Mouse (Mus musculus) embryo, embryonic 10 days (tissue): Measurements from ENCODE around the gene Ppp1r9b.
A peak's percentile ranks its signal among the peaks of the same experiment; 100 is the strongest.

ENCODE experiments used
- DNase-seq: peaks from one replicate; pipeline ENCODE4 v3.0.0-alpha.2; 2015; ENCODE audit warnings: low spot score

Gene Ppp1r9b

DNA sequence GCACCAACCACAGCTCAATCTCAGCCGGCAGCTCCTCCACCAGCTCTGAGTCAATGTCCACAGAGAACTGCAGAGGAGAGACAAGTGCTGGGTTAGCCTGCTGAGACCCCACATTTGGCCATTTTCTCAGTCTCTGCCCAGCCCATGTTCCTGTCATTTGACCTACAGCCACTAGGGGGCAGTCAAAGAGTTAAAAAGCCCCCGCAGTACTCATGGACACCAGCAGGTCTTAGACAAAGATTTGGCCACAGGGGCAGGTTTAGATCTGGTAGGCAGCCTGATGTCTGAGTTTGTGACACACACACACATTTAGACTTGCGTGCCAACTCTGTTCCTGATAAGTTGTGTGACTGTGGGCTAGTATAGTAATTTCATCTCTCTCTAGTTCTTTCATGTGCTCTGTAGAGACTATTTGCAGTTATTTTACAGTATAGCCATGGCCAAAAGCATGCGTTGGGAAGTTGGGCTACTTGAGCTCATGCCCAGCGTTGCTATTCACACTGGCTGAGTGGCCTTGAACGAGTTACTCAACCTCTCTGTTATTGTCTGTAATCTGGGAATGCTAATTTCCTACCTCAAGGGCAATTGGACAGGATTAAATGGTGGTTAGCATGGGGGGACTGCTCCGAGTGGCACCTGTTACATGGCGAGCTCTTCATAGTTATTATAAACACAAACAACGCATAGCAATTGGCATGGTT, 56.3 kb downstream of the Ppp1r9b start:
- DNase-seq = peak; percentile 73

GRCm38 (mm10) chr11:95053062-95053461, 62.2 kb downstream of the Ppp1r9b start:
- DNase-seq = no peak
